Mouse (Mus musculus) neural tube, postnatal 0 days (tissue): ENCODE data around the gene Arhgap1. TPM values are rescaled to one million over a fixed set of nuclear protein-coding genes. Genes with fewer than 3 reads are reported as not detected.

Experiments
- polyA plus RNA-seq: library from polyadenylated mRNA; unstranded; fragments of >200 nt; fragmentation: Nextera tagmentation; extraction: Ambion mirVana; gene quantifications from 2 replicates; pipeline ENCODE4 v1.2.1, GENCODE M21; 2015

The Arhgap1 gene
- polyA plus RNA-seq, result 73.2 and 75.9 TPM in 2 replicates

DNA sequence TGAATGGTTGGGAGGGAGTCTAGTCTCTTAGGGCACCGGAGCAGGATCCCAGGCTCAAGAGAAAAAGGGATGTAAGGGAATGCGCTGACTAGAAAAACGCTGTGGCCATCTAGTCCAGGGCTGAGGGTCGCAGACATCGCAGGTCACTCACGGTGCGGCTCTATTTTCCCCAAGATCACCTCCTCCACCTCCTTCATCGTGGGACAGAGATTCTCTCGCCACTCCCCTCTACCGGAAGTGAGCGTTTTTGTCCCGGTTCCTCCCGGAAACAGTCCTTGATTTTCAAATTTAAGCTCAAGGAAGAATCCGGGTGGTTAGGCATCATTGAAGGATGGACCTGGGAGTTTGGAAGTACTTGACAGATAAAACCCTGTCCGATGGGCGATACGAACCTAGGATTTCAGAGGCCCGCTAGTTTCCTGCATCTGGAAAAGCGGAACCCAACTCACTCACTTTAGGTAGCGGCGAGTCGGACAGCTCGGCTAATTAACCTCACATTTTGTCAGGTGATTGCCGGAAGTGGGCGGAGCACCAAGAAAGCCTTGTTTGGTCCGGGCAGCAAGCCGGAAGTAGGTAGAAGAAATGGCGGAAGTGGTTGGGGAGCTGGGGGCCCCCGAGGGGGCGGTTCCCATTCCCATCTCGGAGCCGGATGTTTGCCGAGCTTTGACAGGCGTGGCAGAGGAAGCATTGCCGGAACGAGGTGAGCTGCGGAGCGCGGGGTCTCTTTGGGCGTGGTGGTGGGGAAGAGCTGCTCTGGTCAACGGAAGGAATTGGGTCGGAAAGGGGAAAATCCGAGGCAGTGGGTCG lies at the start of gene Arhgap1, which contains the start of gene Zfp408:
Gene Arhgap1, plus strand, starts transcription at position 308 of the 807 bp plus-strand sequence.
Gene Zfp408, minus strand, starts transcription at position 239 of the 807 bp plus-strand sequence.

DNA sequence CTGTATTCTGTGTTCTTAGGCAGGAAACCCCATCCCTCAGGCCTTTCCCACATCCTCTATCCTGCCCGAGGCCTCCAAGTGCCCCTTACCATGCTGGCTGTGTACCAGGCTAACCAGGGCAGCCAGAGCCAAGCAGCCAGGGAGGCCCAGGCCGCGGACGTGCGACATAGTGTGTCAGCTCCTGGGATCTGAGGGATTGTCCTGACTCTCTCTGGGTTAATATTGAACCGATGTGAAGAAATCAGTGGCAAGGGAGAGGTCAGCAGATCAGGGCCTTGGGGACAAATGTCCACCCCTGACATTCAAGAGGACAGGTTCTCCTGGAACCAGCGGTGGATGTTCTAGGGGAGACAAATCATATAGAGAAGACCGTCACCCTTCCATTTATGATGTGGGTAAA lies 13.4 kb upstream of the Arhgap1 start, which contains the start of gene F2:
Gene F2, minus strand, starts transcription at position 186 of the 400 bp plus-strand sequence.

DNA sequence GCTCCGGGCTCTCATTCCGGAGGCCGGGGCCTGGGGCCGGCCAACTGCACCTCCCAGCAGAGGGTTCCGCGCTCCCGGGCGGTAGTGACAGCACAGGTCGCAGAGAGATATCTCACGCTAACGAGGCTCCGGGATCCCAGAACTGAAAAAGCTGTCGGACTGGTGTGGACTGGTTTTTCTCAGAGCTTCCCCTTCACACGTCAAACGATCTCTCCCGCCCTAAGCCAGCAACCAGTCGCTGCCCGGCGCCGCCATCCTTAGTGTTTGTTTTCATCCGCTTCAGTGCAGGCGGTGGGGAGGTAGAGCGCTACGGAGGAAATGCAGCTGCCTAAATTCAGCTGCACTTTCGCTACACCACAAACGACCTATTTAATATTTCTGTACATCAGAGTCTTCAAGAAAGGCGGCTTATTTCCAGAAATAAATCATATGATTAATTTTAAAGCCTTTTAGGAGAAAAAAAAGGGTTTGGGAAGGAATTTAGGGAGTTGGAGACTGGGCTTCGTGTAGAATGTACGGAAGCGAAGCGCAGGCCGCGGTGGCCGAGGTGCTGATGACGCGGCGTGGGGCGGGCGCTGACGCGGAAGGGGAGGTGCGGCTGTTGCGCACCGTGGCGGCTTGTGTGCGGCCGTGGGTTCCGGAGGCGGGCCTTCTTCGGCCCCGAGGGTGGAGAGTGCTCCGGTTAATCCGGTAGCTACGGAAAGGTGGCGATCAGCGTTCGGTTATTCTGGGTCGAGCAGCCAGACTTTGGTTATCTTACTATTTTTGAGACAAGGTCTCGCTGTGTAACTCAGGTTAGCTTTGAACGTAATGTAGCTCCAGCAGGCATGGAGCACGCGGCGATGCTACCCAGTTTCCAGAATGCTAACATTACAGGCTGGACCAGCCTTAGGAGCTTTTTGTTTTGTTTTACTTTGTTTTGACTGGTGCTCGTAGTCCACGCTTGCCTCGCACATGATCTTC lies 60.9 kb downstream of the Arhgap1 start, which contains the start of the genes Atg13 and Harbi1:
Gene Atg13, minus strand, starts transcription at position 305 of the 963 bp plus-strand sequence.
Gene Harbi1, plus strand, starts transcription at position 581 of the 963 bp plus-strand sequence.

Other genes starting within 250 kb of the Arhgap1 start
- gene 1110051M20Rik, start 205.2 kb upstream of the Arhgap1 start, polyA plus RNA-seq, result 124 and 134 TPM in 2 replicates
- gene Lrp4, start 192.3 kb upstream of the Arhgap1 start, polyA plus RNA-seq, result 12.5 and 13.4 TPM in 2 replicates
- 97.0 and 111 TPM in 2 replicates for gene Ckap5, start 123.1 kb upstream of the Arhgap1 start, polyA plus RNA-seq
- 0.22 and 0.34 TPM in 2 replicates for gene F2, start 13.4 kb upstream of the Arhgap1 start, polyA plus RNA-seq
- gene Zfp408, start 69 bp upstream of the Arhgap1 start, polyA plus RNA-seq, result 8.5 and 9.6 TPM in 2 replicates
- 21.9 and 23.8 TPM in 2 replicates for gene Atg13, start 60.7 kb downstream of the Arhgap1 start, polyA plus RNA-seq
- gene Harbi1, start 61.0 kb downstream of the Arhgap1 start, polyA plus RNA-seq, result 11.1 and 13.0 TPM in 2 replicates
- 12.0 and 15.6 TPM in 2 replicates for gene Ambra1, start 80.3 kb downstream of the Arhgap1 start, polyA plus RNA-seq